Mouse (Mus musculus): ENCODE measurements around the gene Gin1. TPM values are rescaled to one million over a fixed set of nuclear protein-coding genes. Genes with fewer than 3 reads are reported as not detected.

Gin1 gene
- polyA plus RNA-seq, 1 experiment from 2014 or later = 20.1 TPM

- ATAC-seq (replicated peaks) = peak; percentile 46; the same call in 1 of the 2 replicates
- H3K4me3 ChIP-seq = no peak overlapping the region
- WGBS = 49% methylated on average over 5 of the region's 5 CpGs
- no peak overlapping the region for H3K9ac ChIP-seq (replicated peaks)
- H3K36me3 ChIP-seq = peaks cover 7% of the 10 kb centered on the region
- H3K4me1 ChIP-seq = peaks cover 22% of the 10 kb centered on the region
- no peaks in the 10 kb centered on the region for H3K27me3 ChIP-seq
- no peaks in the 10 kb centered on the region for H3K9me3 ChIP-seq
- H3K27ac ChIP-seq (replicated peaks) = peak overlapping the region; percentile 82
- no peak overlapping the region for H3K4me2 ChIP-seq (replicated peaks)
Observed at GRCm38 (mm10) chr1:97834354-97834822, 64.4 kb downstream of the Gin1 start.

Other genes with a start within 250 kb of the Gin1 start
- gene D1Ertd622e, start 108.1 kb upstream of the Gin1 start, polyA plus RNA-seq (2015; fragmentation: Nextera tagmentation; extraction: Ambion mirVana) = 54.7 and 58.2 TPM in 2 replicates
- gene Ppip5k2, start 239 bp downstream of the Gin1 start, polyA plus RNA-seq (2015; fragmentation: Nextera tagmentation; extraction: Ambion mirVana) = 47.4 and 48.5 TPM in 2 replicates